Mouse (Mus musculus) neutrophil, adult 5-6 weeks (primary cell): ENCODE measurements around the gene Ankrd10. TPM values are rescaled to one million over a fixed set of nuclear protein-coding genes. Genes with fewer than 3 reads are reported as not detected.
"Not testable (repeated sequence)": the region's sequence is repeated elsewhere in the genome, so short reads cannot be mapped to it uniquely, and the experiment has no call there.

Experiments
- ATAC-seq: fragments of 151-379, 151-347 bp; 2 replicates; pipeline ENCODE4 v1.8.0; 2017; ENCODE audit warnings: mild to moderate bottlenecking, moderate TSS enrichment; ENCODE audit not compliant: insufficient number of reproducible peaks, poor library complexity, low FRiP score, severe bottlenecking; ENCODE audit errors: extremely low read depth
- total RNA-seq: library from RNA; stranded (forward); fragments of 200-1000 nt; gene quantifications from 2 replicates; pipeline ENCODE4 v1.2.3, GENCODE M21; 2017

The Ankrd10 gene
- total RNA-seq, result 56.7 and 62.0 TPM in 2 replicates

- peak; percentile 92 for ATAC-seq
These were observed at the start of gene Ankrd10 for GRCm38 (mm10) chr8:11635611-11636081. Gene Ankrd10, minus strand, starts transcription at chr8:11635757.

GRCm38 (mm10) chr8:11684558-11684957, 49.0 kb upstream of the Ankrd10 start:
- no peak for ATAC-seq

GRCm38 (mm10) chr8:11668308-11668707, 32.8 kb upstream of the Ankrd10 start:
- no peak for ATAC-seq

GRCm38 (mm10) chr8:11666023-11666716, 30.6 kb upstream of the Ankrd10 start:
- ATAC-seq, result not testable (repeated sequence)

- ATAC-seq, result no peak
These were observed 26.4 kb upstream of the Ankrd10 start for GRCm38 (mm10) chr8:11661969-11662368.

- no peak for ATAC-seq
These were observed 14.5 kb upstream of the Ankrd10 start for GRCm38 (mm10) chr8:11650021-11650420.

- ATAC-seq, result no peak
These were observed 7.6 kb upstream of the Ankrd10 start for GRCm38 (mm10) chr8:11643123-11643522.

- no peak for ATAC-seq
These were observed 5.0 kb upstream of the Ankrd10 start for GRCm38 (mm10) chr8:11640606-11641005.

GRCm38 (mm10) chr8:11637531-11637930, 2.0 kb upstream of the Ankrd10 start:
- ATAC-seq, result no peak

GRCm38 (mm10) chr8:11636324-11637057, 934 bp upstream of the Ankrd10 start:
- peak; percentile 20; the same call in 1 of the 2 replicates for ATAC-seq

- peak; percentile 46 for ATAC-seq
These were observed 462 bp downstream of the Ankrd10 start for GRCm38 (mm10) chr8:11635012-11635577.

- ATAC-seq, result no peak
These were observed 1.1 kb downstream of the Ankrd10 start for GRCm38 (mm10) chr8:11634331-11635011.

- ATAC-seq, result no peak
These were observed 2.1 kb downstream of the Ankrd10 start for GRCm38 (mm10) chr8:11633414-11633813.

- ATAC-seq, result no peak
These were observed 3.2 kb downstream of the Ankrd10 start for GRCm38 (mm10) chr8:11632406-11632805.

- ATAC-seq, result no peak
These were observed 6.4 kb downstream of the Ankrd10 start for GRCm38 (mm10) chr8:11629206-11629605.

GRCm38 (mm10) chr8:11628506-11629132, 6.9 kb downstream of the Ankrd10 start:
- ATAC-seq, result no peak

- ATAC-seq, result no peak
These were observed 7.8 kb downstream of the Ankrd10 start for GRCm38 (mm10) chr8:11627717-11628116.

- ATAC-seq, result no peak
These were observed 10.5 kb downstream of the Ankrd10 start for GRCm38 (mm10) chr8:11625084-11625483.

- ATAC-seq, result no peak
These were observed 16.5 kb downstream of the Ankrd10 start for GRCm38 (mm10) chr8:11619091-11619490.
